Mouse (Mus musculus): Measurements from ENCODE around the gene Cilp. TPM values are rescaled to one million over a fixed set of nuclear protein-coding genes. Genes with fewer than 3 reads are reported as not detected.

Gene Cilp
- polyA plus RNA-seq, 1 experiment from 2014 or later: 0.57 TPM

Other genes starting within 250 kb of the Cilp start
- 202 and 206 TPM in 2 replicates for gene Hacd3, start 243.5 kb upstream of the Cilp start, polyA plus RNA-seq (2015; fragmentation: Nextera tagmentation; extraction: Ambion mirVana)
- 36.8 and 39.3 TPM in 2 replicates for gene Dpp8, start 232.8 kb upstream of the Cilp start, polyA plus RNA-seq (2015; fragmentation: Nextera tagmentation; extraction: Ambion mirVana)
- 9.7 TPM in 2 replicates for gene Igdcc4, start 163.7 kb upstream of the Cilp start, polyA plus RNA-seq (2015; fragmentation: Nextera tagmentation; extraction: Ambion mirVana)
- gene Igdcc3, start 124.0 kb upstream of the Cilp start, polyA plus RNA-seq (2015; fragmentation: Nextera tagmentation; extraction: Ambion mirVana): 13.8 and 15.5 TPM in 2 replicates
- gene Parp16, start 69.8 kb upstream of the Cilp start, polyA plus RNA-seq (2015; fragmentation: Nextera tagmentation; extraction: Ambion mirVana): 5.9 and 6.1 TPM in 2 replicates
- gene Clpx, start 29.1 kb downstream of the Cilp start, polyA plus RNA-seq (2015; fragmentation: Nextera tagmentation; extraction: Ambion mirVana): 40.9 and 46.8 TPM in 2 replicates
- 8.2 and 8.7 TPM in 2 replicates for gene Pdcd7, start 80.9 kb downstream of the Cilp start, polyA plus RNA-seq (2015; fragmentation: Nextera tagmentation; extraction: Ambion mirVana)
- 2.0 and 2.3 TPM in 2 replicates for gene Ubap1l, start 95.9 kb downstream of the Cilp start, polyA plus RNA-seq (2015; fragmentation: Nextera tagmentation; extraction: Ambion mirVana)
- 0.65 and 0.79 TPM in 2 replicates for gene Kbtbd13, start 126.5 kb downstream of the Cilp start, polyA plus RNA-seq (2015; fragmentation: Nextera tagmentation; extraction: Ambion mirVana)
- gene Rasl12, start 133.3 kb downstream of the Cilp start, polyA plus RNA-seq (2015; fragmentation: Nextera tagmentation; extraction: Ambion mirVana): 7.1 and 7.9 TPM in 2 replicates
- not detected in 2 replicates for gene Slc51b, start 157.8 kb downstream of the Cilp start, polyA plus RNA-seq (2015; fragmentation: Nextera tagmentation; extraction: Ambion mirVana)
- gene Mtfmt, start 170.6 kb downstream of the Cilp start, polyA plus RNA-seq (2015; fragmentation: Nextera tagmentation; extraction: Ambion mirVana): 26.1 and 27.9 TPM in 2 replicates
- 136 and 144 TPM in 2 replicates for gene Spg21, start 195.8 kb downstream of the Cilp start, polyA plus RNA-seq (2015; fragmentation: Nextera tagmentation; extraction: Ambion mirVana)